Mouse (Mus musculus): ENCODE measurements around the gene Scp2.

GRCm38 (mm10) chr4:108008541-108008940 is 136.3 kb downstream of the Scp2 start:
- TF ChIP-seq CTCF (IDR thresholded peaks at IDR 0.05) (no peak), EP300 (IDR thresholded peaks at IDR 0.05) (no peak)

Data from lung, postnatal 0 days (tissue).